Mouse (Mus musculus): ENCODE results near the gene Olfr215. TPM values are rescaled to one million over a fixed set of nuclear protein-coding genes. Genes with fewer than 3 reads are reported as not detected.
A peak's percentile ranks its signal among the peaks of the same experiment; 100 is the strongest.
"Not testable (repeated sequence)": the region's sequence is repeated elsewhere in the genome, so short reads cannot be mapped to it uniquely, and the experiment has no call there.

The Olfr215 gene
- polyA plus RNA-seq (2012; rRNA removed), result not detected in 2 replicates

DNA sequence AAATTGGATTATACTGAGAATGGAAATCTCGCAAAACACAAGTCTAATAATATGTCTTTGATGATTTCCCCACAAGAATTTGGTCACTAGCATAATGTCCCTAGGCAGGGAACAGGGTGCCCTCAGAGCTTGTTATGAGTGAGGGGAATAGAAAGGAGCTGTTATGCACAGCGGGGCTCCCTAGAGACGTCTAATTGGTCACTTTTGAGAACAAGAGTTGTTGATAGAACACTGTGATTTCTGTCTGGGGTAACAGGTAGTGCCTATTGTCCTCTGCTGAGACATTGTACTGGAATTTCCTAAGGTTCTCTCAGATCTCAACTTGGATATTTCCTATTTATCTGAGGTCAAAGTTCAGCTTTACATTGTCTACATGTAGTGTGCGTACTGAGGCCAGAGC lies at the start of gene Olfr215:
TSS of gene Olfr215 (minus strand) at position 101 of the 400 bp plus-strand sequence.
- DNase-seq (ENCODE audit: low spot score), result no peak

DNA sequence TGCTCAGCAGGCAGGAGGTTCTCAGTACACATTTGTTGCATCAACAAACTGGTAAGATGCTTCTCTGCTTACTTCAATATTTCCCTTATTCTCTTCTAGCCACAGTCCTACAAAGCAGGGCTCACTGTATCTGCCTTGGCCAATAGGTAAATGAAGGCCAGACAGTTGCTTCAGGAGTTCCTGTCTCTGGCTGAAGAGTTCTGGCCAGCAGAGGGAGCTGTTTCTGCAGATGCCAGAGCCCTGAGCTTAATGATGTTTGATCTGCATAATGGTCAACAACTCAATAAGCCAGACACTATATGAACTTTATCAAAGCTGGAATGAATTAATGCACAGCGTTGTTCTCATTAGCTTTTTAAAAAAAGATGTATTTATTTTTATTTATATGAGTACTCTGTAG lies 48.1 kb upstream of the Olfr215 start:
- peak; percentile 49 for DNase-seq (ENCODE audit: low spot score)

DNA sequence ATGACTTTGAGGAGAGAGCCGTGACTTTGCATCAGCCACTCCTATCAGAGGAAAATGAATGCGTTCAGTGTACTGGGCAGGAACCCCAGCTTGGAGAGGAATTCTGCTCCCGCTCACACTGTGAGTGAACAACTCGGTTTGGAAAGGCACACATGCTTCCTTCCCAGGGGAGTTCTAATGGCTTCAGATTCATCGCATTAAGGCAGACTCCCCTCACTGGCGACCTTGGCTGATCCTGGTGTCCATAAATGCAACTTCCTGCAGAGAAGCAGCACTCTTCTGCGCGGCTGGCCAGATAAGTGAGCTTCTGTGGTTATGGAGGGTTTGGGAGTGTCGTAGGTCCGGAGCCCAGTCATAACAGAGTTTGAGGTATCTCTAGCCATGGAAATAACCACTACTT lies 45.8 kb upstream of the Olfr215 start:
- no peak for DNase-seq (ENCODE audit: low spot score)

DNA sequence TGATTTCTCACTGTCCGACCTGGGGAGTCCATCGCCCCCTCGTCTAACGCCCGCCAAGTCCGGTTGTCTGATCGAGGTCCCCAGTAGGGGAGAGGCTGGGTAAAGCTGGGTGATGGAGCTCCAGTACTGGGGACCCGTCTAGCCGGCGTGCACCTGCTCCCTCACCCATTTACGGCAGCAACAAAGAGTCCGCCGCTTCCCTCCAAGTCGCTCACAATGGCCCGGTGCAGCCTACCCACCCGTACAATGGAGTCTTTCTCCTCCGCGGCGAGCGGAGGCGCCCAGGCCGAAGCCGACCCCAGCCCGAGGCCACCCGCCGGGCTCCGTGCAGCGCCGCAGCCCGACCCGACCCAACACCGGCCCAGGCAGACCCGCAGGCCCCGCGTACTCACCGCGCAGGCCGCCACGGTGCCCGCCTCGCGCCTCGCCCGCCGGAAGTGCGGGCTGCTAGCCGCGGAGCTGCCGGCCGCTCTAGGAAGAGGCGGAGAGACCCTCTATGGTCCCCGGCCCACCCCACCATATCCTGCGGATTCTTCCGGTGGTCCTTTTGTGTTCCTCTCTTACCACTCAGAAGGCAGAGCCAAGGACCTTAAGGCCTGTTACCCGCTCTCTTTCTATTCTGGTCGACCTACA lies 44.7 kb upstream of the Olfr215 start, which contains the start of gene Zfp422:
TSS of gene Zfp422 (minus strand) at position 461 of the 633 bp plus-strand sequence.
- peak; percentile 68 for DNase-seq (ENCODE audit: low spot score)

DNA sequence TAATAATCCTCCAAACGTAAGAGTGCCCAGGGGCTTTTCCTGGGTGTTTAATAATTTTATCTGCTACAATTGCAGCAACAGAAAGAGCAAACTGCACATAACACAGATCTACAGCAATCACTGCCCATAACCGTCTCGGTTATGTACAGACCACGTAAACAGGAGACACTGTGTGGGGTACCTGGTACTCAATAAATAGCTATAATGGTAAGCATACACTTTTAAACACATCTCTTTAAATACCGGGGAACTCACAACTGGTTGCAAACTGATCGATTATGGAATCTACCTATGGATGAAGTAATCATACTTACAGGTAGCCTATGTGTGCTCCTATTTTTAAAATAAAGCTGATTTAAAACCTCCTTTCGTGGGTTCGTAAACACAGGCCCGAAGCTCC lies 44.1 kb upstream of the Olfr215 start:
- DNase-seq (ENCODE audit: low spot score), result no peak

DNA sequence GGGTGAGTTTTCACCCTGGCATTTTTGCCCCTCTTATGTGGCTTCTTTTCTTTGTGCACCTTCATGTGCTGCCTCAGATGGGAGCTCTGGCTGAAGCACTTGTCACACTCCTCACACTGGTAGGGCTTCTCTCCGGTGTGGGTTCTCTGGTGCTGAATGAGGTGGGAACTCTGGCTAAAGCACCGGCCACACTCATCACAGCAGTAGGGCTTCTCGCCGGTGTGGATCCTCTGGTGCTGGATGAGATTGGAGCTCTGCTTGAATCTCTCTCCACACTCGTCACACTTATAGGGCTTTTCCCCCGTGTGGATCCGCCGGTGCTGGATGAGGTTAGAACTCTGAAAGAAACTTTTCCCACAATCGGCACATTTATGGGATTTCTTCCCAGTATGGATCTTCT lies 42.4 kb upstream of the Olfr215 start:
- DNase-seq (ENCODE audit: low spot score), result not testable (repeated sequence)

DNA sequence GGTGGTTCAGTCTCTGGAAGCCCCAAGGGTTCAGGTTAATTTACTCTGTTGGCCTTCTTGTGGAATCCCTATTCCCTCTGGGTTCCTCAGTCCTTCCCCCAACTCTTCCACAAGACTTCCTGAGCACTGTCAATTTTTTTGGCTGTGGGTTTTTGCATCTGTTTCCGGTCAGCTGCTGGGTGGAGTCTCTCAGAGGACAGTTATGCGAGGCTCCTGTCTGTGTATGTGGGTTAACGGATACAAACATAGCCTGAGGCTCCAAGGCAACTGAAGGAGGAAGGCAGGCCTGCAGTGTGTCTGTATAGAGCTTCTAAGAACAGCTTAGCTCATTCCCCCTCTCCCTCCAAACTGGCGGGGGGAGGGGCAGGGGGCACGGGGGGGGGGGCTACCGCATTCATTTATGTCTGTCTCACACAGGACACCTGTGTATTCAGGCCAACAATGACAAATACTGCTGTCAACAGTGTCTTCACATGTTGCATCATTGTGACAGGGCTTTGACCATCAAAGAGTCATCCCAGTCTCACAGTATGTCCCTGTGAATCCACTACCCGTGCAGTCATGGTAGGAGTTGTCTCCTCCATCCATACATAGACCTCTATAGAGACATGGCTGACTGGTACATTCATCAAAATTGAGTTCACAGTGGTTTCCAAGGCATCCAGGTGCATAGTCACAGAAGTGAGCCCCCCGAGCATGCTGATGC lies 37.5 kb upstream of the Olfr215 start:
- no peak for DNase-seq (ENCODE audit: low spot score)

DNA sequence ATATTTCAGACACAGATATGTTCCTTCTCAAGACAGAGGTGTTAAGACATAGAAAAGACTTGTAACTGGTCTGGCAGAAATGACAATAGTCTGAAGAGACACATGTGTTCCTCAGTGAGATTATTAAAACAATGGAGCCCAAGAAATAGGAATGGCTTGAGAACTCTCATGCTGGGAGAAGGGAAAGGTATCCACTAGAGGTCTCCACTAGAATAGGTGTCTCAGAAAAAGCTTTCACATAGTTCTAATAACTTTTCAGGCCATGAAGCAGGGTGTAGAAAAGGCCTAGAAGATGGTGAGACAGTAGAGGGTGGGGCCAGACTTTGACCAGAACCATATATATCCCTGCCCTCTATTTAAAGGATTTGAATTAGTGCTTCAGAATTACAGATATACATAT lies 34.1 kb upstream of the Olfr215 start:
- DNase-seq (ENCODE audit: low spot score), result no peak

DNA sequence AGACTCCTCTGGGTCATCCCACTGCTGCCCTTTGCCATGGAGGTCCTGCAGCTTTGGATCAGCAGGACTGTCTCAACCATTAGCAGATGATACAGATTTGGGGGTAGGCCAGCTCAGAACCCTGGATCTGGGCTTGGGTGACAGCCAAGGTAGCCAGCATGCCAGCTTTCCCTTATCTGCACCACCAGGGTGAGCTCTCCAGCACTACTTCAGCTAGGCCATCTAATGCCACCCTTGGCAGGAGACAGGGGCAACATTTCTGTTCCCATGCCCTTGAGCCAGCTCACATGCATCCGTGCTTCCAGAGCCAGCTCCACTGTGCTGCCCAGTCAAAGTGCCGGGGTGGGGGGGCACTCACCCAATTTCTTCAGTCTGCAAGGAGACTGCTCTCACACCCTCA lies 31.7 kb upstream of the Olfr215 start:
- no peak for DNase-seq (ENCODE audit: low spot score)

DNA sequence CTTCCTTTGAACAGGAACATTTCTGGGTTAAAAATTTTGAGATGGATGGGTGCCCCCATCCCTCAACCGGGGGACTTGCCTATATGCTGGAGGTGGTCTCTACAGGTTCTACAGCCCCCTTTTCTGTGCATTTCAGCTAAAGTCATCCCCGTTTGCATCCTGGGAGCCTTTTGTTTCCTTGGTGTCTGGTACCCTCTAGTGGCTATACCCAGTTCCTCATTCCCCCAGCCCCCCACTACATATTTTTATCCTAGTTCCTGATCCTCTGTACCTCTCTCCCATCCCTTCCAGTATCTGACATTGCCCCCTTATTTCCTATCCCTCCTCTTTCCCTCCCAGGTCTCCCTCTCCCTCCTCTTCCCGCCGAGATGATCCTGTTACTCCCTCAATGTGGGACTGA lies 23.2 kb upstream of the Olfr215 start:
- no peak for DNase-seq (ENCODE audit: low spot score)

DNA sequence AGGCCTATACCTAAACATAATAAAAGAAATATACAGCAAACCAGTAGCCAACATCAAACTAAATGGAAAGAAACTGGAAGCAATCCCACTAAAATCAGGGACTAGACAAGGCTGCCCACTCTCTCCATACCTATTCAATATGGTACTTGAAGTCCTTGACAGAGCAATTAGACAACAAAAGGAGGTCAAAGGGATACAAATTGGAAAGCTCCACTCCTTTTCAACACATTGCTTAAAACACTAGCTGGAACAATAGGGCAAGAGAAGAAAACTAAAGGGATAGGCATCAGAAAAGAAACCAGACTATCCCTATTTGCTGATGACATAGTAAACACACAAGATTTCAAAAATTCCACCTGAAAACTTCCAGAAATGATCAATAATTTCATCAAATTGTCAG lies 17.0 kb upstream of the Olfr215 start:
- DNase-seq (ENCODE audit: low spot score), result not testable (repeated sequence)

DNA sequence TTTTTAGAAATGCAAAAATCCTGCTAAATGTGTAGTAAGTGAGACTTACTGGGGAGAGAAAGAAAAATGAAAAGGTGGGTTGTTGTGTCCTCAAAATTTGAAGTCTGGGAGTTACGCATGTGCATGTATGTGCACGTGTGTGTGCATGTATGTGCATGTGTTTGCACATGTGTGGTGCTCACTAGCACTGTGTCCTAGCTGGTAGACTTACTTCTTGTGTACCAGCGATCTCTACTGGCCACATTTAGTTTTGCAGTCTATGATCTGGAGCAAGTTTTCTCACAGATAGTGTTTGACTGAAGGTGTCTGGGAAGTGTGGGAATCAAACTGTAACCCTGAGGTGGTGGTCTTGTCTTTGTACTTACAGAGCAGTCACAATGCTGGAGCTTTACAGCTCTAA lies 14.2 kb downstream of the Olfr215 start:
- no peak for DNase-seq (ENCODE audit: low spot score)

DNA sequence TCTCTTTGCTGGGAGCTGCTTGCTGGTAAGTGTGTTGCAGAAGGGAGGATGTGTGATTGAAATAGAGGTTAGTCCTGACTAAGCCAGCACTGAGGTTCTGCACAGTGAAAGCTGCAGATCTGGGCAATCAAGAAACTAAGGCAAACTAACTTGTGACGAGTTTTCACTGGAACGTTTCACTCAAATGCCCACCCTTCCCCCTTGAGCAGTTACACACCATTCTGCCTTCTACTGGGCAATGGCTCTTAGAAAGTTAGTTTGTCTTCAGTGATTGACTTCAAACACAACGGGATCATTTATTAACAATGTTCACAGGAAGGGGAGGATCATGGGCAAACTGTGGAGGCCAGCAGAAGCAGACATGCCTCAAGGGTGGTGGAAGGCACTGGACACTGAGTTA lies 29.0 kb downstream of the Olfr215 start:
- DNase-seq (ENCODE audit: low spot score), result no peak

DNA sequence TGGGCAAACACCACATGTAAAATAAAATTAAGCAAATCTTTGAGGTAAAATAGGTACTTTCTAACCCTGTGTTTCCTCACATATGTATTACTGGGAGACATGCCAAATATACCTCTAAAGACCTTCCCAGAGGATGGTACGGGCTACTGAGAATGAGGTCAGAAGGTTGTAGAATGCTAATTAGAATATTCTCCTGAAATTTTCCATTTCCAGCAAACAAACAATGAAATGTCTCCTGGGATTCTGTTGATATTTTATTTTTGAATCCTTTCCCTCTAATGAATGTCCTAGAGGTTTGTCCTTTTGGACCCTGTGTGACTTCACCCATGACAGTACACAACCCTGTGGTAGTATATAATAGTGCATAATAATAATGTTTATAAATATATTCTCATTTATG lies 30.1 kb downstream of the Olfr215 start, which contains the start of gene Olfr214:
TSS of gene Olfr214 (plus strand) at position 301 of the 400 bp plus-strand sequence.
- no peak for DNase-seq (ENCODE audit: low spot score)

DNA sequence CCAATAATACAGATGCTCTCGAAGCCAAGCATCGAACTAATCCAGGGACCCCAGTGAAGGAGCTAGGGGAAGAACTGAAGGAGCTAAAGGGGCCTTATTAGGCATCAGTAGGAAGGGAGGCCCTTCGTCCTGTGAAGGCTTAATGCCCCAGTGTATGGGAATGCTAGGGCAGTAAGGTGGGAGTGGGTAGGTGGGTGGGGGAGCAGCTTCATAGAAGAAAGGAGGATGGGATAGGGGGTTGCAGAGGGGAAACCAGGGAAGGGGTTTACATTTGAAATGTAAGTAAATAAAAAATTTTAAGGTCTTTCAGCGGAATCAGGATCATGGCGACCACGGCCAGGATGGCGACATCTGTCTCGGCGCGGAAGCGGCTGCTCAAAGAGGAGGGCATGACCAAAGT lies 33.2 kb downstream of the Olfr215 start, which contains the start of gene Gm5580:
TSS of gene Gm5580 (plus strand) at position 301 of the 400 bp plus-strand sequence.
- DNase-seq (ENCODE audit: low spot score), result not testable (repeated sequence)

DNA sequence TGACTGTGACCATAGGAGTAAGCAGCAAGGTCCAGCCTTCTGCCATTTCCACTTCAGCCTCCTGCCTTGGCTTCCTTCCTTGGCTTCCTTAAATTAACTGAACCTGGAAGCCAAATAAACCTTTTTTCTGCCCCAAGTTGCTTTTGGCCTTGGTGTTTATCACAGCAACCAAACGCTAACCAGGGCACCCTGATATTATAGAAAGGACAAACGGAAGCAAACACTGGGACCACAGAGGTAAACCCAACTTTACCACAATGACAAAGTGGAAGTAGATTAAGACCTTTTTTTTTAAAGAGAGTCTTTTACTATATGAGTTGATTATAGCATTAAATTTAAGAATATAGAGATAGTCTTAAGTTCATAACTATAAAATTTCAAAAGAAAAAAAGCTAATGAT lies 41.5 kb downstream of the Olfr215 start:
- no peak for DNase-seq (ENCODE audit: low spot score)

DNA sequence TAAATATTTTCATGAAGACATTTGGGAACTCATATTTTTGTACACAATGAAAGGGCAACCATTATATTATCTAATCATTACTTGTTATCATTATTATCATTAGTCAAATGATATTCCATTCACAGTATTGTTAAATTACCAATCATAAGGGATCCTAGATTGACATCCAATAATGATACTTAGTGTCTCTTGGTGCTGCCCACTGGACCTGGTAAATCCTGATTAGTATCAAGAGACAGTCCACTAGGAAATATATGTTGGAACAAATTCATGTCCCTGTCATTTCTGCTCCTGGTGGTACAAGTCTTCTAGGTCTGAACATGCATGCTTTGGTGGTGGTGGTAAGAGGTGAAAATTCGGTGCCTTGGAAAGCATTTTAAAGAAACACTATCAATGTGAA lies 45.8 kb downstream of the Olfr215 start, which contains the start of gene Olfr213:
TSS of gene Olfr213 (plus strand) at position 301 of the 400 bp plus-strand sequence.
- DNase-seq (ENCODE audit: low spot score), result no peak

Other genes with a start within 250 kb of the Olfr215 start
- 54.5 and 56.6 TPM in 2 replicates for gene March8, start 246.2 kb downstream of the Olfr215 start, polyA plus RNA-seq (2012; rRNA removed)
- 4.0 TPM in 2 replicates for gene Alox5, start 123.0 kb downstream of the Olfr215 start, polyA plus RNA-seq (2012; rRNA removed)
- not detected in 2 replicates for gene Olfr211, start 95.1 kb downstream of the Olfr215 start, polyA plus RNA-seq (2012; rRNA removed)
- gene Olfr212, start 77.7 kb downstream of the Olfr215 start, polyA plus RNA-seq (2012; rRNA removed), result not detected in 2 replicates
- not detected in 2 replicates for gene Olfr213, start 45.7 kb downstream of the Olfr215 start, polyA plus RNA-seq (2012; rRNA removed)
- 0.21 and 0.25 TPM in 2 replicates for gene Gm5580, start 33.1 kb downstream of the Olfr215 start, polyA plus RNA-seq (2012; rRNA removed)
- not detected in 2 replicates for gene Olfr214, start 30.0 kb downstream of the Olfr215 start, polyA plus RNA-seq (2012; rRNA removed)
- gene Zfp422, start 44.8 kb upstream of the Olfr215 start, polyA plus RNA-seq (2012; rRNA removed), result 35.7 and 43.6 TPM in 2 replicates
- 98.4 and 125 TPM in 2 replicates for gene Depp1, start 66.4 kb upstream of the Olfr215 start, polyA plus RNA-seq (2012; rRNA removed)
- 9.0 and 11.9 TPM in 2 replicates for gene Rassf4, start 89.8 kb upstream of the Olfr215 start, polyA plus RNA-seq (2012; rRNA removed)
- 0.01 and 0.03 TPM in 2 replicates for gene Tmem72, start 132.7 kb upstream of the Olfr215 start, polyA plus RNA-seq (2012; rRNA removed)

Measured in urinary bladder, adult 2 months (tissue).